Mouse (Mus musculus) MEL (cell line): ENCODE measurements at regions not wholly inside any gene's neighbourhood (a gene's known extent, or its start where the extent isn't known, plus 50 kb on each side); places are given as distances from the start of the nearest gene placed in this dataset.

Experiments used
- CTCF ChIP-seq, 3 experiments: IDR thresholded peaks in 2 of 3; conservative IDR thresholded peaks in 1 of 3; 2 replicates each; pipeline ENCODE4 v1.5.1; 2011 to 2012; ENCODE audit warnings: low read length in 3 of 3, low read depth in 2 of 3, mild to moderate bottlenecking in 2 of 3, improper control_type of control experiment in 1 of 3, inconsistent platforms in 1 of 3, mixed read lengths in 1 of 3, moderate library complexity in 1 of 3; ENCODE audit not compliant: control insufficient read depth in 1 of 3, insufficient read depth in 1 of 3, poor library complexity in 1 of 3, severe bottlenecking in 1 of 3
- EP300 ChIP-seq, 2 experiments: IDR thresholded peaks; 2 replicates each; pipeline ENCODE4 v1.6.1; 2011; ENCODE audit warnings: improper control_type of control experiment in 2 of 2, low read length in 2 of 2, low read depth in 1 of 2, mild to moderate bottlenecking in 1 of 2
- GATA1 ChIP-seq: IDR thresholded peaks from 2 replicates; pipeline ENCODE4 v1.6.1; 2011; ENCODE audit warnings: low read depth, low read length, improper control_type of control experiment
- HCFC1 ChIP-seq: IDR thresholded peaks from 2 replicates; pipeline ENCODE4 v1.6.1; 2012; ENCODE audit warnings: low read depth, mild to moderate bottlenecking, inconsistent platforms, low read length, improper control_type of control experiment, moderate library complexity
- MYB ChIP-seq: IDR thresholded peaks from 2 replicates; pipeline ENCODE4 v1.6.1; 2011; ENCODE audit warnings: mild to moderate bottlenecking, low read depth, low read length, improper control_type of control experiment
- NELFE ChIP-seq: IDR thresholded peaks from 2 replicates; pipeline ENCODE4 v1.6.1; 2011; ENCODE audit warnings: low read depth, low read length, improper control_type of control experiment
- NRF1 ChIP-seq: IDR thresholded peaks from 2 replicates; pipeline ENCODE4 v1.6.1; 2014; ENCODE audit warnings: low read depth, mild to moderate bottlenecking, inconsistent platforms, low read length, improper control_type of control experiment, moderate library complexity; ENCODE audit not compliant: poor library complexity, insufficient read depth, severe bottlenecking
- POLR2A ChIP-seq, 2 experiments: IDR thresholded peaks; 2 replicates each; pipeline ENCODE4 v1.6.1; 2011 to 2012; ENCODE audit warnings: low read length in 2 of 2, mild to moderate bottlenecking in 2 of 2, control low read depth in 1 of 2, improper control_type of control experiment in 1 of 2, low read depth in 1 of 2, moderate library complexity in 1 of 2; ENCODE audit not compliant: control insufficient read depth in 1 of 2, insufficient read depth in 1 of 2, poor library complexity in 1 of 2
- POLR2AphosphoS2 ChIP-seq: IDR thresholded peaks from 2 replicates; pipeline ENCODE4 v1.6.1; 2011; ENCODE audit warnings: low read length, improper control_type of control experiment
- RAD21 ChIP-seq: IDR thresholded peaks from 2 replicates; pipeline ENCODE4 v1.6.1; 2011; ENCODE audit warnings: mild to moderate bottlenecking, low read depth, low read length, improper control_type of control experiment
- SMC3 ChIP-seq: IDR thresholded peaks from 2 replicates; pipeline ENCODE4 v1.6.1; 2011; ENCODE audit warnings: low read depth, low read length, improper control_type of control experiment
- TAL1 ChIP-seq: IDR thresholded peaks from 2 replicates; pipeline ENCODE4 v1.6.1; 2012; ENCODE audit warnings: mild to moderate bottlenecking, inconsistent platforms, low read length, moderate library complexity, mixed read lengths
- UBTF ChIP-seq: IDR thresholded peaks from 2 replicates; pipeline ENCODE4 v1.6.1; 2012; ENCODE audit warnings: low read depth, mild to moderate bottlenecking, inconsistent platforms, low read length, improper control_type of control experiment, moderate library complexity, borderline replicate concordance; ENCODE audit not compliant: insufficient read depth

DNA sequence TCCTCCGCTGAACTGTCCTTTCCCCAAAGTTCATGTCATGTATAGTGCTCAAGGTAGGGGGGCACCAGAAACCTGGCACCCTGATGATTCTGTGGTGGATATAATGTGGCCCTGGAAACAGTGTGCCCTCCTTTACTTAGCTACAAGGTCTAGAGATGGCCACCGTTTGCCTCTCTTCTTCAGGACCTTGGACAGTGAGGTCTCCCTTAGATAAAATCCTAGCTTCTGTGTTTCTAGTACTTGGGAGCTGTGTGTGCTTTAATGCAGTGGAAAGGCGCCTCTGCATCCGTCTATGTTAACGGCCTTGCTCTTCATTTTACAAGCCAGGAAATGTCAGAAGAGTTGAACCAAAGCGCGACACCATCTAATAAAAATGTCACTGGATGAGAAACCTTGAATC lies 250.6 kb downstream of the Ptpru start:
- TF ChIP-seq CTCF (IDR thresholded peaks at IDR 0.05 in 2 of 3, conservative IDR thresholded peaks at IDR 0.05 in 1 of 3; ENCODE audit: control insufficient read depth in 1 of 3, insufficient read depth in 1 of 3, low read depth in 2 of 3, low read length in 3 of 3, poor library complexity in 1 of 3, severe bottlenecking in 1 of 3) (no peak), EP300 (IDR thresholded peaks at IDR 0.05; ENCODE audit: low read depth in 1 of 2, low read length in 2 of 2) (no peak), SMC3 (no peak), POLR2A (IDR thresholded peaks at IDR 0.05; ENCODE audit: control insufficient read depth in 1 of 2, insufficient read depth in 1 of 2, low read depth in 1 of 2, low read length in 2 of 2, poor library complexity in 1 of 2) (no peak), MYB (no peak), POLR2AphosphoS2 (no peak), NELFE (no peak), UBTF (no peak), RAD21 (no peak), HCFC1 (no peak), NRF1 (no peak), GATA1 (no peak), TAL1 (no peak)
